Mouse (Mus musculus): Measurements from ENCODE around the gene Gm9817. TPM values are rescaled to one million over a fixed set of nuclear protein-coding genes. Genes with fewer than 3 reads are reported as not detected.

Gm9817 gene
- polyA plus RNA-seq, 1 experiment from 2014 or later = 0.07 TPM

GRCm38 (mm10) chr13:45075715-45076114 lies 2.8 kb upstream of the Gm9817 start:
- no peaks in the 10 kb centered on the region for H3K36me3 ChIP-seq (ENCODE audit: insufficient read depth, low read length)
- H3K9me3 ChIP-seq (ENCODE audit: low read length) = no peaks in the 10 kb centered on the region
- no peak overlapping the region for H3K27ac ChIP-seq (ENCODE audit: low read length)
- no peak for ATAC-seq
- DNase-seq (ENCODE audit: low spot score) = no peak
- no peak overlapping the region for H3K4me2 ChIP-seq (replicated peaks; ENCODE audit: low read depth, low read length)
- H3K4me1 ChIP-seq (ENCODE audit: insufficient read depth, low read depth, low read length) = no peaks in the 10 kb centered on the region
- no peak overlapping the region for H3K4me3 ChIP-seq (ENCODE audit: low read depth, low read length)
- H3K27me3 ChIP-seq (replicated peaks; ENCODE audit: insufficient read depth, low read length) = no peaks in the 10 kb centered on the region
- no peak overlapping the region for H3K9ac ChIP-seq (replicated peaks; ENCODE audit: low read depth)
- TF ChIP-seq EP300 (IDR thresholded peaks at IDR 0.05) (no peak), CTCF (IDR thresholded peaks at IDR 0.05) (no peak)
- WGBS = 92% methylated on average over 2 of the region's 2 CpGs

GRCm38 (mm10) chr13:45080771-45081170 lies 2.3 kb downstream of the Gm9817 start:
- no peak overlapping the region for H3K27ac ChIP-seq (ENCODE audit: low read length)
- H3K9me3 ChIP-seq (ENCODE audit: low read length) = 0 out of 2 replicates have a peak, but pooled peaks cover 2% of the 10 kb centered on the region
- TF ChIP-seq CTCF (IDR thresholded peaks at IDR 0.05) = no peak
- TF ChIP-seq EP300 (IDR thresholded peaks at IDR 0.05) = no peak
- no peaks in the 10 kb centered on the region for H3K36me3 ChIP-seq (ENCODE audit: insufficient read depth, low read length)
- H3K4me1 ChIP-seq (ENCODE audit: insufficient read depth, low read depth, low read length) = no peaks in the 10 kb centered on the region; the same call in 1 of the 2 replicates
- H3K4me3 ChIP-seq (ENCODE audit: low read depth, low read length) = no peak overlapping the region
- ATAC-seq (no peak), DNase-seq (ENCODE audit: low spot score) (no peak)
- WGBS = 85% methylated on average over 3 of the region's 3 CpGs
- H3K9ac ChIP-seq (replicated peaks; ENCODE audit: low read depth) = no peak overlapping the region
- H3K4me2 ChIP-seq (replicated peaks; ENCODE audit: low read depth, low read length) = no peak overlapping the region
- H3K27me3 ChIP-seq (replicated peaks; ENCODE audit: insufficient read depth, low read length) = no peaks in the 10 kb centered on the region

GRCm38 (mm10) chr13:45083696-45084095 lies 5.2 kb downstream of the Gm9817 start:
- DNase-seq (ENCODE audit: low spot score) = peak; percentile 30
- no peak for TF ChIP-seq EP300 (IDR thresholded peaks at IDR 0.05)
- TF ChIP-seq CTCF (IDR thresholded peaks at IDR 0.05) = no peak
- peak; percentile 46; the same call in 1 of the 2 replicates for ATAC-seq

GRCm38 (mm10) chr13:45088796-45089221 lies 10.3 kb downstream of the Gm9817 start:
- Histone ChIP-seq H3K4me2 (replicated peaks; ENCODE audit: low read depth, low read length) (no peak overlapping the region), H3K36me3 (ENCODE audit: insufficient read depth, low read length) (no peaks in the 10 kb centered on the region), H3K9ac (replicated peaks; ENCODE audit: low read depth) (no peak overlapping the region), H3K4me3 (ENCODE audit: low read depth, low read length) (no peak overlapping the region), H3K27ac (ENCODE audit: low read length) (0 out of 2 replicates have a peak overlapping the region, but pooled peaks have one; percentile 62), H3K4me1 (ENCODE audit: insufficient read depth, low read depth, low read length) (peaks cover 4% of the 10 kb centered on the region; the same call in 1 of the 2 replicates), H3K9me3 (ENCODE audit: low read length) (no peaks in the 10 kb centered on the region), H3K27me3 (replicated peaks; ENCODE audit: insufficient read depth, low read length) (no peaks in the 10 kb centered on the region)
- TF ChIP-seq EP300 (IDR thresholded peaks at IDR 0.05) (peak; percentile 95), CTCF (IDR thresholded peaks at IDR 0.05) (peak; percentile 36; the same call in 1 of the 2 replicates)
- peak; percentile 93 for DNase-seq (ENCODE audit: low spot score)
- ATAC-seq = peak; percentile 97
- 8% methylated on average over 2 of the region's 2 CpGs for WGBS

More at GRCm38 (mm10) chr13:45083696-45084095, 5.2 kb downstream of the Gm9817 start:
- no peak overlapping the region for H3K4me2 ChIP-seq (replicated peaks; ENCODE audit: low read depth, low read length)
- WGBS = 13% methylated on average over 5 of the region's 5 CpGs
- H3K36me3 ChIP-seq (ENCODE audit: insufficient read depth, low read length) = no peaks in the 10 kb centered on the region
- 0 out of 2 replicates have a peak, but pooled peaks cover 2% of the 10 kb centered on the region for H3K9me3 ChIP-seq (ENCODE audit: low read length)
- H3K27ac ChIP-seq (ENCODE audit: low read length) = no peak overlapping the region
- no peak overlapping the region for H3K4me3 ChIP-seq (ENCODE audit: low read depth, low read length)
- H3K9ac ChIP-seq (replicated peaks; ENCODE audit: low read depth) = no peak overlapping the region
- H3K4me1 ChIP-seq (ENCODE audit: insufficient read depth, low read depth, low read length) = no peaks in the 10 kb centered on the region; the same call in 1 of the 2 replicates
- H3K27me3 ChIP-seq (replicated peaks; ENCODE audit: insufficient read depth, low read length) = no peaks in the 10 kb centered on the region

GRCm38 (mm10) chr13:45089846-45090245 lies 11.4 kb downstream of the Gm9817 start:
- no peak overlapping the region for H3K4me2 ChIP-seq (replicated peaks; ENCODE audit: low read depth, low read length)
- H3K27me3 ChIP-seq (replicated peaks; ENCODE audit: insufficient read depth, low read length) = no peaks in the 10 kb centered on the region
- no peaks in the 10 kb centered on the region for H3K36me3 ChIP-seq (ENCODE audit: insufficient read depth, low read length)
- no peak overlapping the region for H3K4me3 ChIP-seq (ENCODE audit: low read depth, low read length)
- H3K9ac ChIP-seq (replicated peaks; ENCODE audit: low read depth) = no peak overlapping the region
- no peak for ATAC-seq
- H3K9me3 ChIP-seq (ENCODE audit: low read length) = no peaks in the 10 kb centered on the region
- WGBS = 60% methylated on average over 13 of the region's 13 CpGs
- TF ChIP-seq EP300 (IDR thresholded peaks at IDR 0.05) = no peak
- no peak for TF ChIP-seq CTCF (IDR thresholded peaks at IDR 0.05)
- peaks cover 4% of the 10 kb centered on the region; the same call in 1 of the 2 replicates for H3K4me1 ChIP-seq (ENCODE audit: insufficient read depth, low read depth, low read length)
- no peak for DNase-seq (ENCODE audit: low spot score)
- H3K27ac ChIP-seq (ENCODE audit: low read length) = no peak overlapping the region

- Histone ChIP-seq H3K27ac (ENCODE audit: low read length) (no peak overlapping the region), H3K4me1 (ENCODE audit: insufficient read depth, low read depth, low read length) (peaks cover 4% of the 10 kb centered on the region; the same call in 1 of the 2 replicates), H3K9ac (replicated peaks; ENCODE audit: low read depth) (no peak overlapping the region), H3K27me3 (replicated peaks; ENCODE audit: insufficient read depth, low read length) (no peaks in the 10 kb centered on the region), H3K4me3 (ENCODE audit: low read depth, low read length) (no peak overlapping the region), H3K36me3 (ENCODE audit: insufficient read depth, low read length) (no peaks in the 10 kb centered on the region), H3K9me3 (ENCODE audit: low read length) (no peaks in the 10 kb centered on the region), H3K4me2 (replicated peaks; ENCODE audit: low read depth, low read length) (no peak overlapping the region)
- WGBS = 74% methylated on average over 4 of the region's 4 CpGs
- TF ChIP-seq CTCF (IDR thresholded peaks at IDR 0.05) (no peak), EP300 (IDR thresholded peaks at IDR 0.05) (no peak)
- ATAC-seq (no peak), DNase-seq (ENCODE audit: low spot score) (no peak)
Measured at GRCm38 (mm10) chr13:45092816-45093215, 14.3 kb downstream of the Gm9817 start.
